Mouse (Mus musculus) heart, postnatal 36 days (tissue): ENCODE data around the gene Lamtor4. TPM values are rescaled to one million over a fixed set of nuclear protein-coding genes. Genes with fewer than 3 reads are reported as not detected.
A peak's percentile ranks its signal among the peaks of the same experiment; 100 is the strongest.

Source experiments
- DNase-seq, 2 experiments: peaks; one replicate each; pipeline ENCODE4 v3.0.0; 2021 to 2022
- intact Hi-C: fragments of 180-260 bp; cut with DNase I; formaldehyde crosslinking; loops from one replicate; pipeline ENCODE4 v1.15.1; 2025
- total RNA-seq, 2 experiments: library from RNA; stranded (reverse); gene quantifications; 2 replicates each; pipeline ENCODE4 v1.2.3; 2021

The Lamtor4 gene
- total RNA-seq, 2 experiments from 2014 or later = 57.2 to 61.0 TPM

DNA sequence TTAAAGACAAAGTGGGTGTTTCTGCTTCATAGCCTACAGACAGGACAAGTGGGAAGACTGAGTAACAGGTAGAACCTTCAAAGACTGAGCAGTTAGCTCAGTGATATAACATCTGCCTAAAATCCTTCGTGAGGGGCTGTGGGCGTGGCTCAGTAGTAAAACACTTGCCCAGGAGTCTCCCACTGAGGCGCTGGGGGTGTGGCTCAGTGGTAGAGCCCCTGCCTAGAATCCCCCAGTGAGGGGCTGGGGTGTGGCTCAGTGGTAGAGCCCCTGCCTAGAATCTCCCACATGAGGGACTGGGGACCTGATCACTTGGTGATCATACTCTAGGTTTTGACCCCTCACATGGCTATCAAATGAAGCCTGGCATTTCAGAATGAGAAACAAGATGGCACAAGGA is 2.8 kb downstream of the Lamtor4 start:
- no peak for DNase-seq
- intact Hi-C loops = loop anchor here (5.0 kb wide), 1 partner anchor 364 kb away; the partner anchor contains the start of gene A430033K04Rik

DNA sequence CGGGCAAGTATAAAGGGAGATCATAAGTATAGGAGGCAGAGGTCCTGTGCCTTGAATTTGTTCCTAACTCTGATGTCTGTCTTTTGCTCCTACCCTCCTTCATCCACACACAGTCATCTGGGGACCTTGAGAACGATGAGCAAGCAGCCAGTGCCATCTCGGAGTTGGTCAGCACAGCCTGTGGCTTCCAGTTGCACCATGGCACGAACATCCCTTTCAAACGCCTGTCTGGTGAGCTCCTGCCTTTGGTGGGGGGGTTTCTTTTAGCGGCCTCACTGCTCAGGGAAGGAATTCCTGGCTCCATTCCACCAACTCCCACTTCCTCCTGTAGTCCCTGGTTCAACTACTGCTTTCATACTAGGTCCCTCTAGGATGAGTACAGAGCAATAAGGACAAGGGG is 3.3 kb downstream of the Lamtor4 start:
- intact Hi-C loops = loop anchor here (5.0 kb wide), 1 partner anchor 364 kb away; the partner anchor contains the start of gene A430033K04Rik
- DNase-seq = no peak

DNA sequence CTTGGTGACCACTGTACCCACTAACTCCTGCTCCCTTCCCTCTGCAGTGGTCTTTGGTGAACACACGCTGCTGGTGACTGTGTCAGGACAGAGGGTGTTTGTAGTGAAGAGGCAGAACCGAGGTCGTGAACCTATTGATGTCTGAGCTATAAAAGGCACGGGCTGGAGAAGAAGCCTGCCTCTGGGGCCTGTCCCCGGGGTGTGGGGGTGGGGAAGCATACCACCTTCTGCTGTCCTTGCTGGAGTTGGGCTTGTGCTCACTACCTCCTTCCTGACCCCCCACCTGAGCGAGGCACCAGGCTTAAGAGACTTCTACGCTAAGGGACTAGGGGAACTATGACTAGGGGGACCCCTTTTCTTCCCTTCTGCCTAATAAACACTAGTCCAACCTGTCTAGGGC is 3.7 kb downstream of the Lamtor4 start:
- DNase-seq = no peak
- intact Hi-C loops = loop anchor here (5.0 kb wide), 1 partner anchor 363 kb away; the partner anchor contains the start of gene A430033K04Rik

DNA sequence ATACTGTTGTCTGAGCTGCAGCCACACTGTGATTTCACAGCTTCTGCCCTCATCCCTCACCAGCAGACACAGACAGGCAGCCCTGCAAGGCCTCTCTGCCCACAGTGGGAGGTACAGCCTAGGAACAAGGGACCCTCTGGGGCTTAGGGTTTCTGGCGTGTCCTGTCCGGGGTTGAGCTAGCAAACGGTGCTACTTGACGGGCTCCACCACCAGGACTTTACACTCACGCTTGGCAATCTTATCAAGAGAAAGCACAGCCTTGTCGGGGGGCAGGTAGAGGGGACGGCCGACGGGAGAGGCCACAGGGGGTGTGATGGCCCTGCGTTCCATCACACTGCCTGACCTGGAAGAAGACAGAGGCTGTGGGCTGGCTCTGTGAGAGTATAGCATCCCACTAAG is 4.8 kb downstream of the Lamtor4 start:
- intact Hi-C loops = no loop called here
- DNase-seq = no peak

DNA sequence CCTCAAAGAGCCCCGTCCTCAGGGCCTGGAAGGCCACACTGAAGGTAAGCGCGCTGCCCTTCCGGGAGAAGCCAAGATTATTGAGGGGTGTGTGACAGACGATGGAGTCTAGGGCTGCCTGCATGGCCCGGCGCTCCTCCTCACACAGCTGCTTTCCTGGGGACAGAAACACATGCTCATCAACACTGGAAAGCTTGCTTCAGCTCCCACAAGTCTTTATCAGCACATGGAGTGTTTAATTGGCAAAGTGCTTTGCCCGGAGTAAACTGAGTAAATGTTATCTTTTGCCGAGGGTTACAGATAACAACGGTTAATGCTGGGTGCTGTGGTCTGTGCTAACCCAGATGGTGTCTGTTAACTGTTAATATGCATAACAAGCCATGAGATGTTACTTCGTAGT is 5.6 kb downstream of the Lamtor4 start:
- no peak for DNase-seq
- intact Hi-C loops = no loop called here

DNA sequence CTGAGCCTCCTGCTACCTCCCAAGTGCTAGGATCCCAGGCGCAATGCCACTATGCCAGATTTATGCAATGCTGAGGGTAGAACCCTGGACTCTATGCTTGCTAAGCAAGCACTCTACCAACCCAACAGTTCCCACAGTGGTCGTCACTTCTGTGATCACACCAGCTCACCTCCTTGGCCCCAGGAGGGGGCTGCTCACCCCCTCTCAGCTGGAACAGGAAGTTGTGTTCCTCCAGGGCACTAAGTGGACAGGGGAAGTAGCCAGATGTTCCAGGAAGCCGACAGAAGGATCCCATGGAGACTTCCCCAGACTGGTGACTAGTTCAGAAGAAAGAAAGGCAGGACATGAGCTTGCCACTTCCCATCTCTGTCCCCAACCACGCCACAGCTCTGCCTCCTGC is 6.7 kb downstream of the Lamtor4 start:
- intact Hi-C loops = no loop called here
- DNase-seq = no peak

DNA sequence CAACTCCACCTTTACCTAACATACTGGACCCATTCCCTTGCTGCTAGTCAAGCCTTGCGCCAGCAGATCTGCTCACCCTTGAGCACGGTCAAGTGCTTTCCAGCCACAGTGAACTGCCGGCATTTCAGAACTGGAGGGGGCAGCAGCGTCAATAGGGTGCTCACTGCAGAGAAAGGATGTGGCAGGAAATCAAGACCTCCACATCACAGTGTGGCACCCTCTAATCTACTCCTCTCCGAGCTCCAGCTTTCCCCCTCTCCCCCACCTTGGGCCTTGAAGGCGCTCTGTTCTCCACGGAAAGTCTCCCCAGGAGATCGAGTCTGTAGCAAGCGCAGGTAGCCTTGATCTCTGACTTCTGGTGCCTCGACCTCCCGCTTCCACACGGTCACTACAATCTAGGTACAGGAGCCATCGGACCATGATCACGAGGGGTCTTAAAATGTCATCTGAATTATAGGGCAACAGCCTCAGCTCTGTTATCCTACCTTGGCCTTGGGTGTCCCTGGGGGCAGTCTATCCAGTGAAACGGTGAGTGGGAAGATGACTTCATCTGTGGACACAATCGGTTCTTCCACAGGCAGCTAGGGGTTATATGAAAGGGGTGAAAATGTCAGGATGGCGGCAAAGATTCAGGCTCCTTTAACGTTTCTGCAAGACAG is 7.4 kb downstream of the Lamtor4 start:
- DNase-seq = no peak
- intact Hi-C loops = no loop called here

DNA sequence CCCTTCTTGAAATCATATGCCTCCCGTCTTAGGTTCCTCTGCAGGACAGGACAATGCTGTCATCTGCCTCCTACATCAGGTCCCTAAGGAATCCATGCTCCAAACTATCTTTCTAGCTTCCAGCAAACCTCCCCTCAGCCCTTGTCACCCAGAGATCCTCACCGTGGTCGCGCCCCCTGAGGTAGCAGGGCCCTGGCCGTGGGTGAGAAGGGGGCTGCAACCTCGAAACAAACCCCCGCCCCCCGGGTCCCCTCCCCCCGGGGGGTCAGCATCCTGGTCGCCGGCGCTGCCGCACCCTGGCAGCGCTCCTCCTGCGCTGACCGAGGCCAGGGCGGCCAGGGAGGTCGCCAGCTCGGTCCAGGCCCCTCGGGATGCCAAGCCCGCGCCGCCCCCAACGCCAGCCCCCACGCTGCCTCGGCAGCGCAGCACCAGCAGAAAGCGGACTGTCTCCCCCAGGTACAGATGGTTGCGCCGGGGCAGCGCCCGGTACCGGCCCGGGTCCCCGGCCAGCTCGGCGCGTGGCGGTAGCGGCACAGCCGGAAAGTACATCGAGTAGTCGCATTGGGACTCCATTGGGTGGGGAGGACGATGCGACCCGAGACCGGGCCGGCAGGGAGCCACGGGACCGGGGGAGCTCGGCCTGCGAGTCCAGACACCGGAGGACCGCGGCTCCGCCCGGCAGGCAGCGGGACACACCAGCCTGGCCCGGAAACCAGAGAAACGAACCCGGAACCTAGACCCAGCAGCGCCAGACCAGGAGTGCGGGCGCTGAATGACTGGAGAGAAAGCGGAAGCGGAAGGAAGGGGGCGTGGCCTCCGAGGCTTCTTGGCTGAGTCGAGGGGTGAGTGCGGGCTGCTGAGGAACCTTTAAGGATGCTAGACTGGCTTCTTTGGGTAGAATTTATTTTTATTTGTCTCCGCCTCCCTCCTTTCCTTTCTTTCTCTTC is 8.3 kb downstream of the Lamtor4 start, which contains the start of gene BC037034:
Gene BC037034, minus strand, starts transcription at position 774 of the 947 bp plus-strand sequence.
- intact Hi-C loops = no loop called here
- peak; percentile 89 to 91 for DNase-seq

DNA sequence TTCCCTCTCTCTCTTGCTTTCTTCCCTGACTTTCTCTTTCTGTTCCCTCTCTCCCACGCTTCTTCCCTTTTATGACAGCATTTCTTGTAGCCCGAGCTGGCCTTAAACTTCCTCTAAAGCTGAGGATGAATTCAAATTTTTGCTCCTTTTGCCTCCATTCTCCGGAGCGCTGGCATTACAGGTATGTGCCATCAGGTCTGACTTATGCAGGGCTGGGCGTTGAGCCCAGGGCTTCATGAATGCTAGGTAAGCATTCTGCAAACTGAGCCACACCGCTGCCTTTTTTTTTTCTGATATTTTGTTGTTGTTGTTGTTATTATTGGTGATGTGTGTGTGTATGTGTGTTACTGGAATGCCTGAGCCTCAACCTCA is 8.9 kb downstream of the Lamtor4 start:
- intact Hi-C loops = no loop called here
- no peak for DNase-seq

DNA sequence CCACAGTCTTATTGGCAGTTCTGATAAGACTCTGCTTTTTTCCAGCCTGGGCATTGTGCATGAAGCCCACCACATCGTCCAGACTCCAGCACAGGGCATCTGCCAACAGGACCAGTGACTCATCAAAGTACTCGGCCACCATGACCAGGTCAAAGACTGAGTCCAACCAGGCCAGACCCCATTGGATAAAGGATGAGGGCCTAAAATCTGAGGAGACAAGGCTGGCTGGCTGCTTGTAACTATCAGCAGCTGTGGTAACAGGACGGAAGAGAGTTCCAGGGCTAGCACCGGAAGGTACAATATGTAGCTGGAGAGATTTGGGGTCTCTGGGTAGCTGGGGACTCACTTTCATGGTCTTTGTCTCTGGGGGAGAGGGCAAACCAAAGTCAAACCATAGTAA is 10.4 kb downstream of the Lamtor4 start:
- DNase-seq = no peak
- intact Hi-C loops = no loop called here

DNA sequence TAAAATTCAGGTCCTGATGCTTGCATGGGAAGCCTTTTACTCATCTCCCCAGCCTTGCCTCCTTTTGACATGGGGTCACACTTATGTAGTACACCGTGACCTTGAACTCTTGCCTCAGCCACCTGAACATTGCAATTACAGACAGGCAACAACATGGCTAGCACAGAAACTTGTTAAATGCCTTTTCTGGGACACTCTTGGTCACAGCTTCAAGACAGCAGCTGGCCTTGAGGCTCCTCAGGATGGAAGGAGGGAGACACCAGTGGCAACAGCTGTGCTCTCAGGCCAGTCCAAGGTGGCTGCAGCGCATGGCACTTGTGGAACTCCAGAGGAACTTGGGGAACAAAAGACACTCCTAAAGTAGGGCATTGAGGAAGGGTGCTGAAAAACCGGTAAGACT is 11.8 kb downstream of the Lamtor4 start:
- intact Hi-C loops = no loop called here

DNA sequence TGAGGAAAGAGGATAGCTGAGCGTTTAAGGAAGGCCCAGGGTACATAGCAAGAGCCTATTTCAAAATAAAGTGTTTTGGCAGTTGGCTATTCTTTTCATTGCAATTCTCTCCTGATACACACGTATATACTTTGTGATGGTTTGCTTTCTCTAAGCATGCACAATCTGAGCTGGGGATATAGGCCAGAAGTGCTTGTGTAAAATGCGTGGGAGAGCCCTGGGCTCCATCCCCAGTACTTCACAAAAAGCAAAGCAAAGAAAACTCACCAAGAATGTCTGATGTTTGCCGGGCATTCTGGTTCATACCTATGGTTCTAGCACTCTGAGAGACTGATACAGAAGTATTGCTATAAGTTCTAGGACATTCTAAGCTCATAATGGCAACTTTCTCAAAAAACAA is 13.7 kb downstream of the Lamtor4 start:
- intact Hi-C loops = no loop called here
- DNase-seq = no peak

More for the DNA sequence above, 11.8 kb downstream of the Lamtor4 start:
- DNase-seq = no peak

DNA sequence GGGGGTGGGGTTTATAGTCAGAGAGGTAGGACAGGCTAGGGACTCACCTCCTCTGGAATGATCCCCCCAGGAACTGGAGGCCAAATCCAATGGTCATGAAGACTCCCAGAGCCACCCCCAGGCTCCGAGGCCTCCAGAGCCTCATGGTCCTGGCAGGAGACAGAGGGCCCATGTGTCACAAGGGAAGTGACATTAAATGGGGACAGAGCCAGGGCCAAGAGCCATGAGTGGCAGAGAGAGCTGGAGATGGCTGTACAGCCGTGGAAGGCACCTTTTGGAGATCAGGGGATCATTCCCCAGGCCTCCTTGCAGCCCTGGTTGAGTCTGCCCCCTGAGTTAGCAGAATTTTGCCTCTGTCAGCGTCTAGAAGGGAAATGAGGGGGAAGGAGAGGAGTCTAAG is 15.9 kb downstream of the Lamtor4 start:
- DNase-seq = no peak
- intact Hi-C loops = no loop called here

DNA sequence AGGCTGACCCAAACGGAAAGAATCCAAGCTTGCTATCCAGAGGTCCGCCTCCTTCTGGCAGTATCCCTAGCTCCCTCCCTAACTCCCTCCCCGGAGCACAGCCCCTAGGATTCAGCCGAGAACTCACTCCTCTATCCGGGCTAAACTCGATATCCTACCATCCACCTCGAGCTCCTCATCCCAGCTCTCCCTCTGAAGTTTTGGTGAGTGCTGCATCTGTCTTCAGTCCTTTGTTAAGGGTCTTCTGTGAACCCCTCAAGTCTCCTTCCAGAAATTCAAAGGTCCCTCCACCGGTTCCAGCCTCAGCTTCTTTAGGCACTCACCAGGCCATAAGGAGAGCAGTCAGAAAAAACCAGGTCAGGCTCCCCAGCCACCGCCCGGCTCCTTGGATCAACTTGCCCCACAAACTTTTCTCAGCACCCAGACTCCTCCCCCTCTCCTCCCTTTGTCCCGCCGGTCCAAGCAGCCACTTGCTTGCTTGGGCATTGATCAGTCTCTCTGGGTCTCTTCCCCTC is 17.2 kb downstream of the Lamtor4 start, which contains the start of gene Gal3st4:
Gene Gal3st4, minus strand, starts transcription at position 432 of the 515 bp plus-strand sequence.
- DNase-seq = peak; percentile 36 to 45
- intact Hi-C loops = no loop called here

DNA sequence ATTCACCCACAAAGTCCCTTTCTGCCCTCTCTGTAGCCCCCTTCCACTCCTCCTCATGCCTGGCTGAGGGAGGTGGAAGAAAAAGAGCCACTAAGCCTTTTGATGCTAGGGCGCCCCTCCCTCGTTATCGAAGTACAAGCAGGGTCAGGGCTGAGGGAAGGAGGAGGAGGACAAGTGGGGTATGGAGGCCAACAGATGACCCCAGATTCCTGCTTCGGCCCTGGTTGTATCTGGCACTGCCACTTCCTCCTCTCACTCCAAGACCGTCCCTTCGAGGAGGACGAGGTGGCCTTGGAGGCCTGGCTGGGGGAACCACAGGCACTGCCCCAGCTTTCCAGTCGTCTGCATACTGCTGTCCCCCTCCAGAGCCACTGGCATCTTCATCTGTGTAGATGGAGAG is 18.9 kb downstream of the Lamtor4 start:
- intact Hi-C loops = no loop called here
- DNase-seq = no peak

DNA sequence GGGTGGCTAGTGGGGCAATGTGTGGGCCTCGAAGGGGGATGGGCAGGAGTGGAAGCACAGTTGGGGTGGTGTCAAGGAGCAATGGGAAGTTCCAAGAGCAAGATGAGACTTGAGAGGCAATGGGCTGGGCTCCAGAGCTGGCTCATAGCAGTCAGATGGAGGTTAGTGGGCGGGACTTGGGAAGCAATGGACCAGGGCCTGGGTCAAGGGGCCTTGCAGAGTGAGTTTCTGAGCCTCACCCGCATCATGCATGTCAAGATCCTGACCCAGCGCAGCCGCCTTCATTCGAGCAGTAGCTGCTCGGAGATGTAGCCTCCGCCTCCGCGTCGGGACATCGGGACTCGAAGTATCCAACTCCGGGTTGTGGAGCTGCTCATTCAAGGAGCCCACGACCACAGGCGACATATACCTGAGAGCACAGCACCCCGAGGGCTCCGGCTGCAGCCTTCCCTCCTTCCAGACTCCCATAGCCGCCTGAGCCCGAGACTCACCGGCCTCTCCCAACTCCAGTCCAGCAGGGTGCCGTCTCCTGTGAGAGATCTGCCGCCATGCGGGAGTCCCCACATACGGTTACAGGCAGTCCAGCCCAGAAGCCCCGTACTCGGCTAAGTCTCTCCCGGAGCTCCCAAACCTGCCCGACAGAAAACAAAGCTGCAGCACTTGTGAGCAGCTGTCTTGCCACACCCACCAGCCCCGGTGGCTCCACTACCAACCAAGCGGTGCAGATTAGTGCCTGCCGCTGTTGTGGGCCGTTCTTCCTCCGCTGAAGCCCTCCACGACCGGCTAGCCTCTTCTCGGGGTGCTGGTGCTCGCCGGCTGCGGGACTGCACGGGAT is 20.2 kb downstream of the Lamtor4 start:
- intact Hi-C loops = no loop called here

DNA sequence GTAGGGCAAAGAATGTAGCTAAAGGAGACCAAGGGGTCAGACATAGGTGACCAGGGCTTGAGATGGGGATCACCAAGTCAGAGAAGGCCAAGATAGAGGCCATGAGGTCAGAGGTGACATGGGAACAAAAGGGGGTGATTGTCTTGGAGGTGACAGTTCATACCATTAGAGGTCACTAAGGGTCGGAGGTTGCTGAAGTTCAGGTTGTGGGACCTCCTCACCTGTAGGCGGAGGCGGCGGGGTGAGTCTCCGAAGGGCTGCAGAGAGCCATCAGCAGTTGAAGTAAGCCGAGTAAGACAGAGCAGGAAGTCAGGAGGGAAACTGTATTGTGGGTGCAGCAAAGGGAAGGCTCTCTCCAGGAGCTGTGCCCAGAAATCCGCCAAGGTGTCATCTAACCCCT is 22.7 kb downstream of the Lamtor4 start:
- intact Hi-C loops = no loop called here

More for the DNA sequence above, 20.2 kb downstream of the Lamtor4 start:
- DNase-seq = no peak

DNA sequence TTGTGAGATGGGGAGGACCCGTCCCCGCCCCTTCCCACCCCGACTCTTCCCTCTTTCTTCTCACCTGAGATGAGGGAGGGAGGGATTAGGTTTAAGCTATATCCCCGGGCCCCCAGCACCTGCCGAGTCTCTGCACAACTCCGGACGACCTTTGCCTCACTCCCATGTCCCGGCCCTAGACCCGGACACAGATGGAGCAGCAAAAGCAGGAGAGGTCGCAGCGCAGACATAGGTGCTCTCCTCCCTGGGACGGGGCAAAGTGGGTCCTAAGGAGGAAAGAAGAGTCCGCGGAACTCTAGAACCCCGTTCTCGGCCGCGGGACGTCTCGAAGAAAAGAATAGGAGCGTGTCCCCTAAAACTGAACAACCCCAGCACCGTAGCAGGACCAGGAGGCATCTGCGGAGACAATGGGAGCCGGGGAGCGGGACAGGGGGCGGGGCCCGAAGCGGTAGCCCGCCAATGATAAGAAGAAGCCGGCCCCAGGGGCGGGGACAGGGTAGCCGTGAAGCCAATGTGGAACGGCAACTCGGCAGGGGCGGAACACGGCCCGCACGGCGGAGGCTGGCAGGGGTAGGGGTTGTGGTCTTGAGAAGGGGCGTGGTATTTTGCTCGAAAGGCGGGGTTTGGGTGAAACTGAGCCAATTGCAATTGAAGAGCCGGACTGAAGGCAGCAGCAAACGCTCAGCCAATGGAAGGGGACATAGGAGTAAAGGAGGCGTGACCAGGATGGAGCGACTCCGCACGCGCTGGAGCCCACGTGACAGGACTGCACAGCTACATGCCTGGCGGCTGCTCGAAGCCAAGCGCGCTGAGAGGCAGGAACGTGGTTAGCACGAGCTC is 24.5 kb downstream of the Lamtor4 start, which contains the start of the genes Gm43720, Gpc2 and Stag3:
Gene Gm43720, minus strand, starts transcription at position 374 of the 840 bp plus-strand sequence.
Gene Gpc2, minus strand, starts transcription at position 421 of the 840 bp plus-strand sequence.
Gene Stag3, plus strand, starts transcription at position 656 of the 840 bp plus-strand sequence.
- intact Hi-C loops = no loop called here
- DNase-seq = peak; percentile 70 to 73

More for the DNA sequence above, 22.7 kb downstream of the Lamtor4 start:
- no peak for DNase-seq

DNA sequence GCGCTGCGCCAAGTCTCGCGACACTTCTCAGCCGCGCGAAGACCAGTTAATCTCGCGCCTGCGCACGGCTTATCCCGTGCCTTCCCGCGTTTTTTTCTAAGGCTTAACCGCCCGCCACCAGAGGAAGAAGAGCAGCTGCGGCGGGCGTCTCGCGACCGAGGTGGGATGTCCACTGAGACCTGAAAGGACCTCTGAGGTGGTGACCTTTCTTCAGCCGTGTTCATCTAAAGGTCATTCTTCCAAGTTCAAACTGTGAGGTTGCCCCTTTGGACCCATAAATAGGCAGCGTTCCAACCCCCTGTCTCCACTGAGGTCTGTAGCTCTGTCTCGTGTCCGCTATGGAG is 25.1 kb downstream of the Lamtor4 start:
- DNase-seq = no peak
- intact Hi-C loops = no loop called here
